Mouse (Mus musculus) adrenal gland, adult (tissue): ENCODE data around the gene Slc5a4b.
A peak's percentile ranks its signal among the peaks of the same experiment; 100 is the strongest.
"Not testable (repeated sequence)": the region's sequence is repeated elsewhere in the genome, so short reads cannot be mapped to it uniquely, and the experiment has no call there.

Experiments
- DNase-seq, 2 experiments: peaks; one replicate each; pipeline ENCODE4 v3.0.0; 2022 to 2023; ENCODE audit warnings: low spot score in 1 of 2; ENCODE audit not compliant: inconsistent age in 2 of 2

Slc5a4b gene

GRCm38 (mm10) chr10:76110861-76111260 lies at the start of gene Slc5a4b:
Gene Slc5a4b, minus strand, starts transcription at chr10:76110961.
- no peak for DNase-seq

- no peak for DNase-seq
These were observed 47.2 kb upstream of the Slc5a4b start for GRCm38 (mm10) chr10:76158009-76158408.

GRCm38 (mm10) chr10:76157528-76157927 lies 46.8 kb upstream of the Slc5a4b start:
- no peak for DNase-seq

GRCm38 (mm10) chr10:76155911-76156310 lies 45.1 kb upstream of the Slc5a4b start:
- DNase-seq: no peak

GRCm38 (mm10) chr10:76147278-76147677 lies 36.5 kb upstream of the Slc5a4b start, which contains the start of gene Slc5a4a:
Gene Slc5a4a, plus strand, starts transcription at chr10:76147451.
- no peak for DNase-seq

GRCm38 (mm10) chr10:76146846-76147245 lies 36.1 kb upstream of the Slc5a4b start:
- no peak for DNase-seq

GRCm38 (mm10) chr10:76136318-76136717 lies 25.6 kb upstream of the Slc5a4b start:
- no peak for DNase-seq

- no peak for DNase-seq
These were observed 21.7 kb upstream of the Slc5a4b start for GRCm38 (mm10) chr10:76132506-76132905.

GRCm38 (mm10) chr10:76121495-76121894 lies 10.7 kb upstream of the Slc5a4b start:
- no peak for DNase-seq

GRCm38 (mm10) chr10:76120124-76120711 lies 9.5 kb upstream of the Slc5a4b start:
- no peak for DNase-seq

GRCm38 (mm10) chr10:76118741-76119140 lies 8.0 kb upstream of the Slc5a4b start:
- DNase-seq: peak in 1 of 2 experiments; percentile 14

- DNase-seq: peak; percentile 72 to 87
These were observed 7.2 kb upstream of the Slc5a4b start for GRCm38 (mm10) chr10:76117966-76118365.

- DNase-seq: no peak
These were observed 13.4 kb downstream of the Slc5a4b start for GRCm38 (mm10) chr10:76097368-76097767.

GRCm38 (mm10) chr10:76096580-76096979 lies 14.2 kb downstream of the Slc5a4b start:
- DNase-seq: no peak

GRCm38 (mm10) chr10:76077008-76077407 lies 33.8 kb downstream of the Slc5a4b start:
- not testable (repeated sequence) for DNase-seq

- DNase-seq: not testable (repeated sequence)
These were observed 38.7 kb downstream of the Slc5a4b start for GRCm38 (mm10) chr10:76072080-76072479.

- DNase-seq: no peak
These were observed 42.8 kb downstream of the Slc5a4b start for GRCm38 (mm10) chr10:76067674-76068613.

GRCm38 (mm10) chr10:76062439-76062838 lies 48.3 kb downstream of the Slc5a4b start:
- DNase-seq: no peak

GRCm38 (mm10) chr10:76051860-76052259 lies 58.9 kb downstream of the Slc5a4b start:
- no peak for DNase-seq

- DNase-seq: no peak
These were observed 61.8 kb downstream of the Slc5a4b start for GRCm38 (mm10) chr10:76048967-76049366.

- no peak for DNase-seq
These were observed 63.4 kb downstream of the Slc5a4b start for GRCm38 (mm10) chr10:76047182-76047869.
